Mouse (Mus musculus): ENCODE results near the gene R3hcc1l. TPM values are rescaled to one million over a fixed set of nuclear protein-coding genes. Genes with fewer than 3 reads are reported as not detected.

The R3hcc1l gene
- polyA plus RNA-seq, 1 experiment from 2014 or later, result 14.3 TPM

GRCm38 (mm10) chr19:42640211-42640610 is 121.7 kb downstream of the R3hcc1l start:
- Histone ChIP-seq H3K4me1 (ENCODE audit: insufficient read depth, low read depth, low read length) (no peaks in the 10 kb centered on the region), H3K4me3 (ENCODE audit: low read depth, low read length) (no peak overlapping the region), H3K4me2 (replicated peaks; ENCODE audit: low read depth, low read length) (no peak overlapping the region), H3K9me3 (ENCODE audit: low read length) (no peaks in the 10 kb centered on the region), H3K27me3 (replicated peaks; ENCODE audit: insufficient read depth, low read length) (no peaks in the 10 kb centered on the region), H3K27ac (ENCODE audit: low read length) (no peak overlapping the region), H3K9ac (replicated peaks; ENCODE audit: low read depth) (no peak overlapping the region), H3K36me3 (ENCODE audit: insufficient read depth, low read length) (no peaks in the 10 kb centered on the region)
- ATAC-seq (no peak), DNase-seq (ENCODE audit: low spot score) (no peak)
- 82% methylated on average over 9 of the region's 9 CpGs for WGBS
- TF ChIP-seq EP300 (IDR thresholded peaks at IDR 0.05), result no peak
- no peak for TF ChIP-seq CTCF (IDR thresholded peaks at IDR 0.05)

Other genes with a start within 250 kb of the R3hcc1l start
- gene Crtac1, start 87.0 kb upstream of the R3hcc1l start, polyA plus RNA-seq (2015; fragmentation: Nextera tagmentation; extraction: Ambion mirVana), result 0.38 and 0.44 TPM in 2 replicates
- 0.60 and 0.64 TPM in 2 replicates for gene Loxl4, start 94.1 kb downstream of the R3hcc1l start, polyA plus RNA-seq (2015; fragmentation: Nextera tagmentation; extraction: Ambion mirVana)
- 3.8 and 4.3 TPM in 2 replicates for gene Pyroxd2, start 234.0 kb downstream of the R3hcc1l start, polyA plus RNA-seq (2015; fragmentation: Nextera tagmentation; extraction: Ambion mirVana)